In genomic region chr9:44721154-44721876, GRCm38 (mm10) we compare ENCODE assay signal across 8 mouse cellular contexts. TPM values are rescaled to one million over a fixed set of nuclear protein-coding genes. Genes with fewer than 3 reads are reported as not detected.
DNase-seq lines count a peak whose midpoint lies in the region; ATAC-seq and TF ChIP-seq lines count a peak whose summit lies in the region.

No protein-coding gene starts in this region.

- peaks cover 30% of the 10 kb centered on the region for H3K36me3 ChIP-seq in C2C12 (ENCODE audit: control insufficient read depth, insufficient read depth)
- H3K36me3 ChIP-seq in embryonic facial prominence, embryonic 14.5 days (ENCODE audit: control insufficient read depth, insufficient read depth, low read length) = peaks cover 22% of the 10 kb centered on the region; the same call in 1 of the 2 replicates
- H3K36me3 ChIP-seq in heart, embryonic 10.5 days = peaks cover 30% of the 10 kb centered on the region
- peaks cover 20% of the 10 kb centered on the region for H3K36me3 ChIP-seq in kidney, embryonic 14.5 days (ENCODE audit: control insufficient read depth, insufficient read depth, low read length)
- H3K36me3 ChIP-seq in limb, embryonic 15.5 days = peaks cover 50% of the 10 kb centered on the region
- H3K36me3 ChIP-seq in midbrain, embryonic 16.5 days (ENCODE audit: control insufficient read depth, insufficient read depth, low read length) = peaks cover 6% of the 10 kb centered on the region; the same call in 1 of the 2 replicates
- H3K36me3 ChIP-seq in stomach, embryonic 15.5 days = 0 out of 2 replicates have a peak, but pooled peaks cover 4% of the 10 kb centered on the region

- H3K27ac ChIP-seq in embryonic facial prominence, embryonic 14.5 days (replicated peaks; ENCODE audit: low read depth, low read length) = peak overlapping the region; percentile 67
- H3K27ac ChIP-seq in heart, embryonic 10.5 days = peak overlapping the region; percentile 89
- peak overlapping the region; percentile 73; the same call in 1 of the 2 replicates for H3K27ac ChIP-seq in kidney, embryonic 14.5 days (ENCODE audit: low read depth, low read length)
- H3K27ac ChIP-seq in limb, embryonic 15.5 days = peak overlapping the region; percentile 71
- peak overlapping the region; percentile 84 for H3K27ac ChIP-seq in midbrain, embryonic 16.5 days (ENCODE audit: low read length)
- H3K27ac ChIP-seq in stomach, embryonic 15.5 days = 0 out of 2 replicates have a peak overlapping the region, but pooled peaks have one; percentile 55

- peak; percentile 82 for ATAC-seq in embryonic facial prominence, embryonic 14.5 days (ENCODE audit: low read depth)
- ATAC-seq in kidney, embryonic 14.5 days (ENCODE audit: low FRiP score, low TSS enrichment) = peak; percentile 87
- ATAC-seq in limb, embryonic 15.5 days (ENCODE audit: insufficient number of reproducible peaks, low FRiP score, low TSS enrichment, low read depth) = peak; percentile 78
- ATAC-seq in midbrain, embryonic 16.5 days = peak; percentile 81
- ATAC-seq in stomach, embryonic 15.5 days (ENCODE audit: insufficient read depth, low FRiP score, low read depth) = peak; percentile 73

- H3K79me3 ChIP-seq in C2C12 (ENCODE audit: low read depth) = peaks cover 16% of the 10 kb centered on the region

- H3K9ac ChIP-seq in embryonic facial prominence, embryonic 14.5 days (ENCODE audit: low read depth, low read length) = peak overlapping the region; percentile 80
- peak overlapping the region; percentile 77 for H3K9ac ChIP-seq in kidney, embryonic 14.5 days (ENCODE audit: low read depth, low read length)
- peak overlapping the region; percentile 39 for H3K9ac ChIP-seq in limb, embryonic 15.5 days
- peak overlapping the region; percentile 97 for H3K9ac ChIP-seq in midbrain, embryonic 16.5 days (ENCODE audit: low read depth, low read length)
- H3K9ac ChIP-seq in stomach, embryonic 15.5 days = peak overlapping the region; percentile 52; the same call in 1 of the 2 replicates

- H3K4me2 ChIP-seq in embryonic facial prominence, embryonic 14.5 days (ENCODE audit: low read depth, low read length) = peak overlapping the region; percentile 78
- peak overlapping the region; percentile 57 for H3K4me2 ChIP-seq in kidney, embryonic 14.5 days (replicated peaks; ENCODE audit: low read depth, low read length)
- peak overlapping the region; percentile 60 for H3K4me2 ChIP-seq in limb, embryonic 15.5 days
- H3K4me2 ChIP-seq in midbrain, embryonic 16.5 days (ENCODE audit: low read length) = peak overlapping the region; percentile 97
- H3K4me2 ChIP-seq in stomach, embryonic 15.5 days = peak overlapping the region; percentile 71

- H3K4me1 ChIP-seq in embryonic facial prominence, embryonic 14.5 days (ENCODE audit: control insufficient read depth, insufficient read depth, low read length) = peaks cover 36% of the 10 kb centered on the region
- H3K4me1 ChIP-seq in heart, embryonic 10.5 days = peaks cover 84% of the 10 kb centered on the region
- peaks cover 19% of the 10 kb centered on the region for H3K4me1 ChIP-seq in kidney, embryonic 14.5 days (ENCODE audit: control insufficient read depth, insufficient read depth, low read length)
- peaks cover 61% of the 10 kb centered on the region for H3K4me1 ChIP-seq in limb, embryonic 15.5 days
- H3K4me1 ChIP-seq in midbrain, embryonic 16.5 days (ENCODE audit: control insufficient read depth, insufficient read depth, low read length) = peaks cover 51% of the 10 kb centered on the region
- H3K4me1 ChIP-seq in stomach, embryonic 15.5 days = peaks cover 45% of the 10 kb centered on the region

- TF ChIP-seq CTCF in C2C12 (IDR thresholded peaks at IDR 0.05; ENCODE audit: control insufficient read depth, insufficient read depth, insufficient read length) = no peak

- peak overlapping the region; percentile 92 for H3ac ChIP-seq in C2C12 (ENCODE audit: control insufficient read depth, insufficient read length, low read depth)

- WGBS in embryonic facial prominence, embryonic 14.5 days = under 1% methylated on average over 29 of the region's 40 CpGs
- under 1% methylated on average over 40 of the region's 40 CpGs for WGBS in heart, embryonic 10.5 days
- under 1% methylated on average over 37 of the region's 40 CpGs for WGBS in kidney, embryonic 14.5 days
- under 1% methylated on average over 39 of the region's 40 CpGs for WGBS in limb, embryonic 15.5 days
- whole genome bisulfite sequencing in midbrain, embryonic 16.5 days = 1% methylated on average over 40 of the region's 40 CpGs
- 1% methylated on average over 40 of the region's 40 CpGs for WGBS in stomach, embryonic 15.5 days

- peak overlapping the region; percentile 43 for H3K4me3 ChIP-seq in C2C12 (ENCODE audit: insufficient read depth, poor library complexity, severe bottlenecking)
- H3K4me3 ChIP-seq in embryonic facial prominence, embryonic 14.5 days (ENCODE audit: low read depth, low read length) = peak overlapping the region; percentile 62
- H3K4me3 ChIP-seq in heart, embryonic 10.5 days = peak overlapping the region; percentile 69
- peak overlapping the region; percentile 63 for H3K4me3 ChIP-seq in kidney, embryonic 14.5 days (ENCODE audit: low read length)
- peak overlapping the region; percentile 57 for H3K4me3 ChIP-seq in limb, embryonic 15.5 days
- peak overlapping the region; percentile 92 for H3K4me3 ChIP-seq in midbrain, embryonic 16.5 days (ENCODE audit: low read depth, low read length)
- peak overlapping the region; percentile 49 for H3K4me3 ChIP-seq in stomach, embryonic 15.5 days (replicated peaks)

- H3K9me3 ChIP-seq in embryonic facial prominence, embryonic 14.5 days (ENCODE audit: control insufficient read depth, low read length) = no peaks in the 10 kb centered on the region
- no peaks in the 10 kb centered on the region for H3K9me3 ChIP-seq in heart, embryonic 10.5 days
- no peaks in the 10 kb centered on the region for H3K9me3 ChIP-seq in kidney, embryonic 14.5 days (ENCODE audit: control insufficient read depth, low read length)
- H3K9me3 ChIP-seq in limb, embryonic 15.5 days = no peaks in the 10 kb centered on the region
- H3K9me3 ChIP-seq in midbrain, embryonic 16.5 days (replicated peaks; ENCODE audit: control insufficient read depth, low read length, poor library complexity, severe bottlenecking) = no peaks in the 10 kb centered on the region
- H3K9me3 ChIP-seq in stomach, embryonic 15.5 days = no peaks in the 10 kb centered on the region

- H3K27me3 ChIP-seq in C2C12 (ENCODE audit: control insufficient read depth, insufficient read depth, insufficient read length) = no peaks in the 10 kb centered on the region
- H3K27me3 ChIP-seq in embryonic facial prominence, embryonic 14.5 days (replicated peaks; ENCODE audit: control insufficient read depth, insufficient read depth, low read length) = no peaks in the 10 kb centered on the region
- no peaks in the 10 kb centered on the region for H3K27me3 ChIP-seq in heart, embryonic 10.5 days (ENCODE audit: insufficient read depth, poor library complexity, severe bottlenecking)
- no peaks in the 10 kb centered on the region for H3K27me3 ChIP-seq in kidney, embryonic 14.5 days (ENCODE audit: control insufficient read depth, insufficient read depth, low read length)
- H3K27me3 ChIP-seq in limb, embryonic 15.5 days = no peaks in the 10 kb centered on the region
- no peaks in the 10 kb centered on the region for H3K27me3 ChIP-seq in midbrain, embryonic 16.5 days (ENCODE audit: control insufficient read depth, insufficient read depth, low read depth, low read length)
- H3K27me3 ChIP-seq in stomach, embryonic 15.5 days (replicated peaks) = no peaks in the 10 kb centered on the region

- H3K79me2 ChIP-seq in C2C12 (ENCODE audit: control insufficient read depth, insufficient read depth) = peaks cover 39% of the 10 kb centered on the region

- DNase-seq in adrenal gland, postnatal 36 days = peak; percentile 92 to 93
- peak; percentile 91 for DNase-seq in embryonic facial prominence, embryonic 14.5 days (ENCODE audit: low spot score)
- peak; percentile 92 for DNase-seq in heart, embryonic 10.5 days (ENCODE audit: low spot score)

RNA-seq across cellular contexts. Expression of gene Phldb1, which starts 13.7 kb away (rescaled TPM):
- 96.8 TPM for polyA plus RNA-seq in C2C12 (2012; fragmentation: generic; extraction: Trizol)
- total RNA-seq in adrenal gland, postnatal 36 days (2021) = 10 to 100 TPM; 41.2 to 48.9 TPM
- polyA plus RNA-seq in embryonic facial prominence, embryonic 14.5 days (2014; fragmentation: Nextera tagmentation; extraction: Ambion mirVana) = 40.3 and 40.9 TPM in 2 replicates
- polyA plus RNA-seq in heart, embryonic 10.5 days (2016; fragmentation: Nextera tagmentation; extraction: Ambion mirVana) = 29.1 and 34.7 TPM in 2 replicates
- polyA plus RNA-seq in kidney, embryonic 14.5 days (2014; fragmentation: Nextera tagmentation; extraction: Ambion mirVana) = 24.9 and 28.7 TPM in 2 replicates
- 37.8 and 39.2 TPM in 2 replicates for polyA plus RNA-seq in limb, embryonic 15.5 days (2015; fragmentation: Nextera tagmentation; extraction: Ambion mirVana)
- polyA plus RNA-seq in midbrain, embryonic 16.5 days (2015; fragmentation: Nextera tagmentation; extraction: Ambion mirVana) = 48.1 and 51.7 TPM in 2 replicates
- 24.0 and 25.4 TPM in 2 replicates for polyA plus RNA-seq in stomach, embryonic 15.5 days (2015; fragmentation: Nextera tagmentation; extraction: Ambion mirVana)

RNA-seq across cellular contexts. Expression of gene Arcn1, which starts 46.3 kb away (rescaled TPM):
- 46.6 TPM for polyA plus RNA-seq in C2C12 (2012; fragmentation: generic; extraction: Trizol)
- 100 to 1,000 TPM; 173 to 185 TPM for total RNA-seq in adrenal gland, postnatal 36 days (2021)
- 220 and 226 TPM in 2 replicates for polyA plus RNA-seq in embryonic facial prominence, embryonic 14.5 days (2014; fragmentation: Nextera tagmentation; extraction: Ambion mirVana)
- polyA plus RNA-seq in heart, embryonic 10.5 days (2016; fragmentation: Nextera tagmentation; extraction: Ambion mirVana) = 159 and 167 TPM in 2 replicates
- 116 and 219 TPM in 2 replicates for polyA plus RNA-seq in kidney, embryonic 14.5 days (2014; fragmentation: Nextera tagmentation; extraction: Ambion mirVana)
- 221 and 223 TPM in 2 replicates for polyA plus RNA-seq in limb, embryonic 15.5 days (2015; fragmentation: Nextera tagmentation; extraction: Ambion mirVana)
- polyA plus RNA-seq in midbrain, embryonic 16.5 days (2015; fragmentation: Nextera tagmentation; extraction: Ambion mirVana) = 140 and 146 TPM in 2 replicates
- 189 and 208 TPM in 2 replicates for polyA plus RNA-seq in stomach, embryonic 15.5 days (2015; fragmentation: Nextera tagmentation; extraction: Ambion mirVana)

RNA-seq across cellular contexts. Expression of gene Ift46, which starts 46.4 kb away (rescaled TPM):
- polyA plus RNA-seq in C2C12 (2012; fragmentation: generic; extraction: Trizol) = 76.1 TPM
- 10 to 100 TPM; 68.9 to 97.6 TPM for total RNA-seq in adrenal gland, postnatal 36 days (2021)
- 101 and 121 TPM in 2 replicates for polyA plus RNA-seq in embryonic facial prominence, embryonic 14.5 days (2014; fragmentation: Nextera tagmentation; extraction: Ambion mirVana)
- polyA plus RNA-seq in heart, embryonic 10.5 days (2016; fragmentation: Nextera tagmentation; extraction: Ambion mirVana) = 77.2 and 84.8 TPM in 2 replicates
- 122 and 131 TPM in 2 replicates for polyA plus RNA-seq in kidney, embryonic 14.5 days (2014; fragmentation: Nextera tagmentation; extraction: Ambion mirVana)
- 106 and 117 TPM in 2 replicates for polyA plus RNA-seq in limb, embryonic 15.5 days (2015; fragmentation: Nextera tagmentation; extraction: Ambion mirVana)
- polyA plus RNA-seq in midbrain, embryonic 16.5 days (2015; fragmentation: Nextera tagmentation; extraction: Ambion mirVana) = 188 and 193 TPM in 2 replicates
- polyA plus RNA-seq in stomach, embryonic 15.5 days (2015; fragmentation: Nextera tagmentation; extraction: Ambion mirVana) = 84.3 and 84.4 TPM in 2 replicates

RNA-seq across cellular contexts. Expression of gene Treh, which starts 48.3 kb away (rescaled TPM):
- not detected for polyA plus RNA-seq in C2C12 (2012; fragmentation: generic; extraction: Trizol)
- not detected for total RNA-seq in adrenal gland, postnatal 36 days (2021)
- polyA plus RNA-seq in embryonic facial prominence, embryonic 14.5 days (2014; fragmentation: Nextera tagmentation; extraction: Ambion mirVana) = not detected in 2 replicates
- polyA plus RNA-seq in heart, embryonic 10.5 days (2016; fragmentation: Nextera tagmentation; extraction: Ambion mirVana) = not detected in 2 replicates
- not detected in 2 replicates for polyA plus RNA-seq in kidney, embryonic 14.5 days (2014; fragmentation: Nextera tagmentation; extraction: Ambion mirVana)
- not detected in 2 replicates for polyA plus RNA-seq in limb, embryonic 15.5 days (2015; fragmentation: Nextera tagmentation; extraction: Ambion mirVana)
- not detected in 2 replicates for polyA plus RNA-seq in midbrain, embryonic 16.5 days (2015; fragmentation: Nextera tagmentation; extraction: Ambion mirVana)
- 0.13 TPM in 1 of 2 replicates, not detected in the other for polyA plus RNA-seq in stomach, embryonic 15.5 days (2015; fragmentation: Nextera tagmentation; extraction: Ambion mirVana)

Comparison
In these comparisons a context has a peak if more than half of its experiments do, and no peak if none do; other contexts are left out.
1. Peak in every context shown above with its lines: DNase-seq, ATAC-seq, H3K4me3 ChIP-seq and H3K27ac ChIP-seq.
2. H3K9ac ChIP-seq: peak in every context shown above with its lines; median percentile 97 in midbrain, embryonic 16.5 days; 80 in embryonic facial prominence, embryonic 14.5 days; 77 in kidney, embryonic 14.5 days; 52 in stomach, embryonic 15.5 days; 39 in limb, embryonic 15.5 days.